Mouse (Mus musculus) lung, embryonic 15.5 days (tissue): ENCODE results near the gene Sash3. TPM values are rescaled to one million over a fixed set of nuclear protein-coding genes. Genes with fewer than 3 reads are reported as not detected.
"Not testable (repeated sequence)": the region's sequence is repeated elsewhere in the genome, so short reads cannot be mapped to it uniquely, and the experiment has no call there.

Experiments used
- ATAC-seq: fragments of 200-750 bp; cut with Nextera tagmentation; 2 replicates; pipeline ENCODE4 v1.8.0; 2017; ENCODE audit warnings: moderate number of reproducible peaks, borderline replicate concordance; ENCODE audit not compliant: low FRiP score, low TSS enrichment; ENCODE audit errors: extremely low read depth
- H3K27ac ChIP-seq: fragments of 300-500 bp; sonication (generic); 2 replicates; pipeline ENCODE4 v1.5.1; 2015; ENCODE audit warnings: moderate library complexity, mild to moderate bottlenecking, inconsistent platforms
- H3K27me3 ChIP-seq: fragments of 300-500 bp; sonication (generic); 2 replicates; pipeline ENCODE4 v1.6.1; 2015; ENCODE audit warnings: inconsistent platforms
- H3K36me3 ChIP-seq: fragments of 300-500 bp; sonication (generic); 2 replicates; pipeline ENCODE4 v1.6.1; 2015; ENCODE audit warnings: inconsistent platforms
- H3K4me1 ChIP-seq: fragments of 300-500 bp; sonication (generic); 2 replicates; pipeline ENCODE4 v1.6.1; 2015; ENCODE audit warnings: inconsistent platforms
- H3K4me2 ChIP-seq: fragments of 300-500 bp; sonication (generic); 2 replicates; pipeline ENCODE4 v1.6.1; 2015; ENCODE audit warnings: inconsistent platforms, mild to moderate bottlenecking, moderate library complexity
- H3K4me3 ChIP-seq: fragments of 300-500 bp; sonication (generic); 2 replicates; pipeline ENCODE4 v1.5.1; 2015; ENCODE audit warnings: mild to moderate bottlenecking, inconsistent platforms
- H3K9ac ChIP-seq: fragments of 300-500 bp; sonication (generic); 2 replicates; pipeline ENCODE4 v1.6.1; 2015; ENCODE audit warnings: inconsistent platforms
- H3K9me3 ChIP-seq: fragments of 300-500 bp; sonication (generic); 2 replicates; pipeline ENCODE4 v1.6.1; 2016; ENCODE audit warnings: inconsistent platforms
- WGBS: fragments of 180-500 bp; shearing (Covaris S2); methylation state at CpG from one replicate; pipeline ENCODE4 v1.1.7; 2015; 5-methylcytosine and 5-hydroxymethylcytosine counted together
- polyA plus RNA-seq: library from polyadenylated mRNA; unstranded; fragments of >200 nt; fragmentation: Nextera tagmentation; extraction: Ambion mirVana; gene quantifications from 2 replicates; pipeline ENCODE4 v1.2.1, GENCODE M21; 2015

The Sash3 gene
- polyA plus RNA-seq, 1 experiment from 2014 or later: 7.2 TPM

GRCm38 (mm10) chrX:48209746-48210145 lies 63.5 kb downstream of the Sash3 start:
- not testable (repeated sequence) for H3K27ac ChIP-seq, H3K4me3 ChIP-seq, H3K9me3 ChIP-seq, H3K36me3 ChIP-seq, H3K4me2 ChIP-seq, ATAC-seq, H3K9ac ChIP-seq, H3K4me1 ChIP-seq, H3K27me3 ChIP-seq
- WGBS: 66% methylated on average over 4 of the region's 4 CpGs

Other genes with a start within 250 kb of the Sash3 start
- gene Ocrl, start 234.0 kb upstream of the Sash3 start, polyA plus RNA-seq: 16.1 and 19.4 TPM in 2 replicates
- gene Apln, start 111.6 kb upstream of the Sash3 start, polyA plus RNA-seq: 13.4 and 15.1 TPM in 2 replicates
- gene Xpnpep2, start 37.7 kb upstream of the Sash3 start, polyA plus RNA-seq: 0.87 and 1.0 TPM in 2 replicates
- 4.1 and 4.5 TPM in 2 replicates for gene Zdhhc9, start 62.4 kb downstream of the Sash3 start, polyA plus RNA-seq
- 16.7 and 16.8 TPM in 2 replicates for gene Utp14a, start 110.4 kb downstream of the Sash3 start, polyA plus RNA-seq
- 4.8 and 5.2 TPM in 2 replicates for gene Bcorl1, start 194.9 kb downstream of the Sash3 start, polyA plus RNA-seq